Mouse (Mus musculus): ENCODE results near the gene Smg8. TPM values are rescaled to one million over a fixed set of nuclear protein-coding genes. Genes with fewer than 3 reads are reported as not detected.
"Not testable (repeated sequence)": the region's sequence is repeated elsewhere in the genome, so short reads cannot be mapped to it uniquely, and the experiment has no call there.

Smg8 gene
- polyA plus RNA-seq (2017; shearing (Covaris generic)): 1 to 10 TPM; 6.4 to 8.4 TPM

DNA sequence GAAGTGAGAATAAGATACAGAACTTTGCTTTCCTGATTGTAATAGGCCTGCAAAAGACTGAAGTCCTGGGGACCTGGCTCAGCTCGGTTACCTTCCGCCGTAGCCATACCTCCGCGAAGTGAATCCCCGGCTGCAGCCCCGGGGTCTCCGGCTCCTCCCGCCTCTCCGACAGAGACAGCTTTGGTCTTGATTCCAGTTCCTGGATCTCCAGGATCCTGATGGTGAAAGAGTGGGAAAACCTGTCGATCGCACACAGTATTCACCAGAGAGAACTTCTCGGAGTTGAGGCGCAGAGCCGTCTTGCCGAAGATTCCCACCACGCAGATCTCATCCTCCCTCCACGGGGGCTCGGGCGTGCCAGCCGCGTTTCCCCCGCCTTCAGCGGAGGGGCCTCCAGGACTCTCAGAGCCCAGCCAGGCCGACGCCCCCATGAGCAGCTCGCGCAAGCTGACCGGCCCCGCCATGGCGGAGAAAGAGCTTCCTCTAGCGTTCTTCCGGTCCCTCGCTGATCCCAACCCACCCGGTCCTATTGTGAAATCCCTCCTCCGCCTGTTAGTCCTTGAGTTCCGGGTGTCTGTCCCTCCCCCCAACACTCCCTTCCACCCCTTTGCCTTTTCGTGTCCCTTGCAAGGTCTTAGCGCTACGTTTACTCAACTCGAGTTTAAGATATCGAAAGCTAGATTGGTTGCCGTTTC is at the start of gene Smg8:
Gene Smg8, minus strand, starts transcription at position 485 of the 695 bp plus-strand sequence.
- peak; percentile 98 for ATAC-seq

DNA sequence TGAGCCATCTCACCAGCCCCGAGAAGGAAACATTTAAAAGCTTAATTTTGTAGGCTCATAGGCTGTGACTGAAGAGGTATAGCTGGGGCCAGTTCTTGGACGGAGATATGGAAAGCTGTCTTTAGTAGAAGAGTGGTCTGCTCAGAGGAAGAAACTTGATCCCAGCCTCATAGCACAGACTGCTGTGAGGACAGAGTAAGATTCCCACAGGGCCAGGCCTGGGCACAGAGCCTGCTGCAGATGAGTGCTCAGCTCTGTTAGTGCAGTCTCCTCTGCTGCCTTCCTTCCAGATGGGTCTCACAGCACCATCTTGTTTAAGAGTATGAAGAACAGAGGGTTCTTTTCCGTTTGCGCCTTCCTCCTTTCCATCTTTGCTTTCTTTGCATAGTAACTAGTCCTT is 49.7 kb upstream of the Smg8 start:
- no peak for ATAC-seq

DNA sequence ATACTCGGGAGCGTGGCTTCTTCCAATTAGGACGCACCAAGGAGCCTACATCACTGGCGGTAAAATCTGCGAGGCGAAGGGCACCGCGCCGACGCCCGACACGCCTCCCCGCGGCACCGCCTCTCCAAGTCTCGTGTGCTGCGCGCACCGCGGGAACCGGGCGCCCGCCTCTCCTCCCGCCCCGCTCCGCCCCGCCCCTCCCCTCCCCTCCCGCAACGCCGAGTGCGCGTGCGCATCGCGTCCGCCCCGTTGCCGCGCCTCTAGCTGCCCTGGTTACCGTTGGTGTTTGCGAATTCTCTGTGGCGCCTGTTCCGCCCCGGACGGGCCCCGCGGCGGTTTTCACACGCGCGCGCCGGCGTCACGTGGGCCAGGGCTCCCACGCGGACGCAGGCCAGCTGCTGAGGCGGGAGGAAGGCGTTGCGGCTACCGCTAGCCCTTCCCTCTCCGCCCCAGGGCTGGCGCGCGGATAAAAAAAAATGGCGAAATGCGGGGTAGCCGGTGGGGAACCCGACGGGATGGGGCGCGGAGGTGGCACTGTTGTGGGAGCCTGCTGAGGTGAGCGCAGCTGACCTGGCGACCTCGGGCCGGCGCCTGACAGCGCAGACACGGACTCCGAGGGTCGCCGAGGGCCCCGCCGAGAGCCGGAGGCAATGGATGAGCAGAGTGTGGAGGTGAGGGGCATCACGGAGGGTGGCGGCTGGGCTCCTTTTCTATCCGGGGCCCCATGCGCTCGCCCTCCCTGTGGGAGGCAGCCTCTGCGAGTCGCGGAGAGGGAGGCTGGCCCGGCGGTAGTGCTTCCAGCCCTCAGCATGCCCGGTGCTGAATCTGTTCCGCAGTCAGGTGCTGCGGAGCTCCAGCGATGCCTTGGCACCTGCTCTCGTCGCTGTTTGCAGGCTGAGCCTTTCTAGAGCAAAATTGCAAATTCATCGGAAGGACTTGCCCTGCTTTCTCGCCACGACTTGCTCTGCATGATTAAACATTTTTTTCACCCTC is 40.5 kb upstream of the Smg8 start, which contains the start of gene Trim37:
Gene Trim37, plus strand, starts transcription at position 254 of the 993 bp plus-strand sequence.
- peak; percentile 88 for ATAC-seq

DNA sequence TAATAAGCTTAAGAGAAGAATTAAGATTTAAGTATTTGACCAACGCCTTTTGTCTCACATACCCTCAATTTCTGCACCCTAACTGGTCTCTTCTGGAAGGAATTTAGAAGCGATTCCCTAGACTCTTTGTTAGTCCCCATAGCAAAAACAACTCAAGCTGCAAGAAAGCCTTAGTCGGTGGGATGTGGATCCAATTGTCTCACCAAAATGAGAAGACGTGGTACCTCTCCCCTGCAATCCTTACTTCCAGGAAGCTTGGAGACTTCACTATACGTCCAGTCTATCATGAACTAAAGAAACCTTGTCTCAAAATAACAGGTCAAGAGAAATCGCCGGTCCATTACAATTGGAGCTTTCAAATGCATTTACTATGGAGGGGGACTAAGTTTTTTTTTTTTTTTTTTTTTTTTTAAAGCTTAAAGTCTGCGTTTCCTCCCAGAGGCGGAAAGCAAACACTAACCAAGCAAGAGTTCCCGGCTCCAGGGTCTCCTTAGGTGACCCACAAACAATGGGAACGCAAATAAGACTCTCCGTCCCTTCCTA is 39.8 kb upstream of the Smg8 start:
- ATAC-seq: peak; percentile 13

DNA sequence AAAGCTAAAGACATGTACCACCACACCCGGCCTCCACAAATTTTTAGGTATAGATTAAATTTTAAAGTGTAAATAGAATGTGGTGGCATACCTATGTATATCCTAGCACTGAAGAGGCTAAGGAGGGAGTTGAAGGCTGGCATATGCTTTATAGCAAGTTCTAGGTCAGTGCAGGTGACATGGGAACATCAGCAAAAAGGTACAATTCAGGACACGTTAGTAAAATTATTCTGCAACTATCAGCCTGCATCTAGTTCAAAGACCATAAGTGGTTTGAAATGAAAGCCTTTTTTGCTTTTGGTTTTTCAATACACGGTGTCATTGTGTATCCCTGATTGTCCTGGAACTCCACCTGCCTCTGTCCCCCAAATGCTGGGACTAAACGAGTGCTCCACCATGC is 39.0 kb upstream of the Smg8 start:
- ATAC-seq: no peak

DNA sequence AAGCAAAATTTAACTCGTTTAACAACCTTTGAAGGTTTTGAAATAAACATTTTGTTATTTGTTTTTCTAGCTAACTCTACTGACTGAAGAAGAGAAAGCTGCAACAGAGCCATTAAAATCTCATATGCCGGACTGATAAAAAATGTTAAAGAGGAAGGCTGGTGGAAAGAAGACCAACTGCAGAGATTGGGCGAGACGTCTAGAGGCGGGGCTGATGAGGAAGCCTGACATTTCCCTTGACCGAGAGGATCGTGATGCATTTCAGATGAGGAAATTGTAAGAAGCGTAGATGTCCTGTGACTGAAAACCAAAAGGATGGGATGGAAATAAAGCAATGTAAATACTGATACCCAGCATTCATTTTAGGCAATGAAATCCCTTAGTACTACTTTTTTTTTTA is 35.3 kb upstream of the Smg8 start:
- ATAC-seq: no peak

DNA sequence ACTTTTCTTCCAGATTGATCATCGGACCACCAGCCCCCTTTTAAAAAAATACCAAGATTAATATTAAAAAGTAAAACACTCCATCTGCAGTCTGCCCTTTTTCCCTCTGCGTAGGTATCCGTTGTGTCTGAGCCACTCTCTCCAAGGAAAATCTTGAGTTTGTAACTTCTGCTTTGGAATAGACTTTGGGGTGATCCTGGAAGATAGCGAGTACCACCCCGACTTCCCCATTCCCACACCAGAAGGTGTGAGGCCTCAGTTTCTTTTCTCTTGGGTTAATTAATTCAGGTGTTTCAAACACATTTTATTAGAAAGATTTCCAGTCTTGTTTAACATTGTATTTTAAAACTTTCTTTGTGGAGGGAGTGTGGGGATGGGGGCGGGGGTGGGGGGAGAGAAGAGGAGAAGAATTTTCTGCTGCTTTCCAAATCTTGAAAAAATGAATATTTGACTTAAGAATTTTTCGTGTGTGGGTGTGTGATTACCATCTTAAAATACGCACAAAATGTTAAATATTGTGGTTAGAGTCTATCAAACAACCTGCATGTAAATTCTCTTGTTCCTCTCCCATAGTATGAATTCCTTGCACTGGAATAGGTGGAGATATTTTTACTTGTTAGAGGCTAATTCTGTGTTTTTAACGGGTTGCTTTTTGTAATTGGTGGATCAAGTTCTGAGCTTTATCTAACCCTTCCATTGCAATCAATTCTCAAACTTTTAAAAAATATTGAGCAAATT is 23.8 kb upstream of the Smg8 start:
- ATAC-seq: no peak

DNA sequence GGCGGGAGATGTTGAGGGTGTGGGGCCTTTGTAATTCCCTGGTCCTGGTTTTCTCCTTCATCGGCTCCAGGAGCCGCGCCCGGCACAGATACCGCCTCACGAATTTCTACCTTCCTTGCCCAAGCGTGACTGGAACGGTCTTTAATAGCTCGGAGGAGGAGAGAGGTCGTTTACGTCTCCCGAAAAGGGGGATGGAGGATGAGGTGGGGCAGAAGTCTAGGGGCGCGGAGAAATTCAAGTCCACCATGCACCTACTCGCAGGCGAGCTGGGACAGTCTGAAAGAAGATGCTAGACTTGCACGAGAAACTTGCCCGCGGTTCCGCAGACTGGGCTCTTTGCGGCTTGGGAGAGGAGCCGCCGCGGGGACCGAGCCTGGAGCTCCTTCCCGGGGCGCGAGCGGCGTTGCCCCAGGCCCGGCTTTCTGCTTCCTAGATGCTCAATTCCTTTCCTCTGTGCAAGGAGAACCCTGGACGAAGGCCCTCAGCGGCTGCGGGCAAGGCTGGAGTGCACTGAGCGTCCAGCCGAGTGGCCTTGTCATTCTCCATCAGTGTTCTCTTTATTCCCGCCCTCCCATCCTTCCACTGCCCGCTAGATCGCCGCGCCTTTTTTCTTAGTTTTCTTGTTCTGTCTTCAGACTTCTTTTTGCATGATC is 23.1 kb upstream of the Smg8 start:
- ATAC-seq: no peak

DNA sequence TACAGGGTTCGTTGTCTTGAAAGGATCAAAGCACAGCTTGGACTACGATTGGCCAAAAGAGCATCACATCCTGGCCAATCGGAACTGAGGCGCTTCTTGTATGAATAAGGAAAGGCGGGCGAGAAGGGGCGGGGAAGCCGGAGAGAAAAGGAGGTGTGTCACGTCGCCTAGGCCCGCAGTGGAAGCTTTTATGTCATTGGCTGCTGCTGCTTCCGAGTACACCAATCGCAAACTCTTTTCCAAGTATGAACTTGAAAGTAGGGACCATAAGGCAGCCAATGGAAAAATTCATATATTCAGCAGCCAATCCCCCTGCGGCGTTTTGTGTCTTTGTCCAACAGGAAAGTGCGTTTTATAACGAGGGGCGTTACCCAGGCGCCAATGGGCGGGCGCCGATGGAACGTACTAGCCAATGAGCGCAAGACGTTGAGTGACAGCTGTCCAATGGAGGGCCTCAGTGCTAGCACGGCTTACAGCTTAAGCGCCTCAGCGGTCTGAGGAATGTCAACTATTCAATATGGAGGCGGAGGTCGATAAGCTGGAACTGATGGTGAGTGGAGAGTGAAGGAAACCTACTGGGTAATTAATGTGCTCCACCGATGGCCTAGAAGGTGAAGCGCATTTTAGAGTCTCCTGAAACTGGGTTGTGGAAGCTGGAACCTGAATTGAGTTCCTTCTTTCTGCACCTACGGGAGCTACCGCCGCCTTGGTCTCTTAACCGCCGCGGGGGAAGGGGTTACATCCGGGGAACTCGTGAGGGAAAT is 22.4 kb upstream of the Smg8 start, which contains the start of gene Ska2:
Gene Ska2, plus strand, starts transcription at position 480 of the 764 bp plus-strand sequence.
- ATAC-seq: peak; percentile 90

DNA sequence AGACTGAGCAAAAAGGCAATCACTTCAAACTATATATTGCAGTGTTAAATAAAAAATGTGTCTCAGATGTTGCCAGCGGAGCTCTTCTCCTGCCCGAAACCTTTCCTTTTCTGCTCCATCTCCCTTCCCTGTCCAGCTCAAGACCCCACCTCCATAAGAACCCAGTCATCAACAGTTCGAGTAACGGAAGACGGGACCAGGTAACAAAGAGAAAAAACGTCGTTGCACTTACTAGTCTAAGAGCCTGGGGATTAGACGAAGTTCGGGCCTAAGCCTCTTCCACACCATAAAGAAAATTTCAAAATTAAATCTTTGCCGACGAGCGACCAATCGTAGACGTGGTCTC is 21.8 kb upstream of the Smg8 start, which contains the start of gene Prr11:
Gene Prr11, minus strand, starts transcription at position 300 of the 346 bp plus-strand sequence.
- no peak for ATAC-seq

DNA sequence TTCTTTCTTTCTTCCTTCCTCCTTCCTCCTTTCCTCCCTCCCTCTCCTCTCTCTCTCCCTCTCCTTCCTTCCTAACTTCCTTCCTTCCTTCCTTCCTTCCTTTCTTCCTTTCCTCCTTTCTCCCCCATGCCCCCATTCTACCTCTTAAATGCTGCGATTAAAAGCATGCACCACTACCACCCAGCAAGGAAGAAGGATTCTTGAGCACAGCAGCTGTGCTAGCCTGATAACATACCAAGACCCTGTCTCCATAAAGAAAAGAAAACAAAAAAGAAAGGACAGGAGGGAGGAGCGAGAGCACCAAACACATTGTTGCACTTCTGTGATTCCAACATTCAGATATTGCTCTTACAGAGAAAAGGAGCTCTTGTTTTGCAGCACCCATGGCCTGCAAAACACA is 568 bp upstream of the Smg8 start:
- ATAC-seq: no peak

DNA sequence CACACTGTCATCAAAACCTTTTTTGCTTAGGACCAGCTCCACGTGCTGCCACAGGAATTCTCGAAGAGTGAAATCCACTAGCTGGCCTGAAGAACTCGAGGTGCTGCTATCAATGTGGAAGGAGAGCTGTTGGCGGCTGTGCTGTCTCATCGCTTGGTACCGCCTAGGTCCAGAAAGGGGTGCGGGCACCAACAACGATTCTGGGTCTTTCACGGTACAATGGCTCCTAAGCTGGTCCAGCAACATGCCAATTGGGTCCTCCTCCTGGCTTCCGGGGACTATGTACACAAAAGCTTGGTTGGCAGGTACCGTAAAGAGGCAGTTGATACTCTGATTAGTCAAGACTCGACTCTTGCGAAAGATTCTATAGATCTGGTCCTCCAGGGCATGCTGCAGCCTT is 1.1 kb downstream of the Smg8 start:
- ATAC-seq: no peak

DNA sequence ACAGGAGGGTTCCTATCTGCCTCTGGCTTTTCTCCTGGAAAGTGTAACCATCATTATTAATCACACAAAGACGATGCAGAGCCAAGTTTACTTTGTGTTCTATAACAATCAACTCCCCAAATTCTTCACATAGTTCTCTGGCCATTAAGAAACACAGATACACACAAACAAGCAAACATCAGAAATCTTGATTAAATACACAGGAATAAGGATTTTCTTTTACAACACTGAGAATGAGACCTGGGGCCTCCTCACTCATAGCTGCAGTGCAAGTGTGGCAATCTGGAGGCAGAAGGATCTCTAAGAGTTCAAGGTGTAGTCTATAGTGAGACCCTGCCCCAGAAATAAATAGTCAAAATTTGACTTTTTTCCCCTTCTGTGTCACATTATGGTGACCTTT is 2.9 kb downstream of the Smg8 start:
- no peak for ATAC-seq

DNA sequence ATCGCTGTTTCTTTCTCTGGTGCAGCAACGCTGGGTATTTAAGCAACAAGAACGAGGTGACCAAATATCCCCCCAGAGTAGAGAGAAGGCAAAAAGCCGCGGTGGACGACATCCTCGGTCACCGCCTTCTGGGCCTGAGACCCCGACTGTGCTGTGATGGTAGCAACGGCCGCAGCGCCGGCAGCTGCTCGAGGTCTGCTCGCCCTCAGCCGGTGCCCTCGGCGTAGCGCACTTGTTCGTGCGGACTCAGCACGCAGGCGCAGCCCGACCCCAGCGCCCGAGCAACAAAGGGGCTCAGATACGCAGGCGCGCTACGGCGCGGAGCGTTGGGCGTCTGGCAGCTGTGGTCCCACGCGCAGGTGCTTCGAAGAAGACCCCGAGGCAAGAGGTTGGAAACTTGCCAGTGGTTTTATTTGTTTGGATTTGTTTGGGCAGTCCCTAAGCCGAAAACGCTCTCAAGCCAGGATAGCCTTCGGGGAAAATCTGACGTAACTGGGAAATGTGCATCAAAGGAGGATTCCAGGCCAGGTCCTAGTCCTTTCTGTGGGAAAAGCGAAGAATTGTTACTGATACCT is 12.6 kb downstream of the Smg8 start, which contains the start of gene Gdpd1:
Gene Gdpd1, minus strand, starts transcription at position 197 of the 575 bp plus-strand sequence.
- peak; percentile 74 for ATAC-seq

DNA sequence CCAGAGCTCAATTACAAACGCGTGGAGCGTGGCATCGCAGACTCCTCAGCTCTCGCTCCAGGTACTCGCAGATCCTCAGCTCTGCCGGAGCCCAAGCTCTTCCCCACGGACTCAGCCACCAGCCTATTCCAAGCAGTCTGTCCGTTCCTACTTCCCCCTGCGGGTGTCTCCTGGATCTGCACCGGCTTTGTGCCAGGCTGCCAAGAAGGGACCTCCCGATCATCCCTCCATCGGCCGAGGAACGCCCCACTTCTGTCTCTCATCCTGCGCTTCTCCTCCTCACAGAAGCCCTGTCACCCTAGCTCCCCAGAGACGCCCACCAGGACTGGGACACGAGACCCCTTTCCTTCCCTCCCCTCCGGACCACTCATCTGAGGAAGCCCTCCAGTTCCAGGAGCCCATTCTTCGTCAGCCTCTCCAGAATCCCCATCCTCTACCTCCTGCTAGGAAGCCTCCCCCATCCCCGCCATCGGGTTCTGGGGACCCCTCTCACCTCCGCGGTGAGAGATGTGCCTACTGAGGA is 13.2 kb downstream of the Smg8 start:
- no peak for ATAC-seq

DNA sequence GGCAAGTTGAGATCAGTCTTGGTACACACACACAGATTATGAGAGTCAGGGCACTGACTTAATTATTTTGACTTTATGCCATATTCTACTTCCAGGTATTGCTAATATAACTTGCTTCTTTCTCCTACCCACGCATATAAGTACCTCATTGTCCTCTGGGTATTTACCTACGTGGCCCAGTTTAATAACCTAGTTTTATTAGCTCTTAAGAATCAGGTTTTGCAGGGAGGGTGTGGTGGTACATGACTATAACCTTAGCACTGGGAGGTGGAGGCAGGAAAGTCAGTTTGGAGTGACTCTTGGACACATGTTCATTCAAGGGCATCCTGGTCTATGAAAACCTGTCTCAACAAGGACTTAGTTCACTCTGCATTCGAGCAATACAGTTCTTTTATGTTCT is 24.5 kb downstream of the Smg8 start:
- ATAC-seq: no peak

DNA sequence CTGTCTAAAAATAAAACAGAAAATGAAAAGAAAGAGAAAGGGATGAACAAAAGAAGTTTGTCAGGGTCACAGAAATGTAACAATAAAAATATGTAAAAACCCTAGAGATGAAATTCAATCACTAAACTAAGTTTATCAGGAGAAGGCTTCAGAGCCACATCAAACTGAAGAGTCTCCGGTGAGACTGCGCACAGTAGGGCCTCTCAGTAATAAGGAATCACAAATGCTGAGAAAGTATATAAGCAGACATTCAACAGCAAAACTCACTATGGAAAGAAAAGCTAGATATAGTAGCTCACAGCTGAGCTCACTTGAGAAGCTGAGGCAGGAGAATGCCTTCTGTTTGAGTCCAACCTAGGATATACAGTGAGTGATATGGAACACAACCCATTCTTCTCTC is 26.2 kb downstream of the Smg8 start:
- no peak for ATAC-seq

DNA sequence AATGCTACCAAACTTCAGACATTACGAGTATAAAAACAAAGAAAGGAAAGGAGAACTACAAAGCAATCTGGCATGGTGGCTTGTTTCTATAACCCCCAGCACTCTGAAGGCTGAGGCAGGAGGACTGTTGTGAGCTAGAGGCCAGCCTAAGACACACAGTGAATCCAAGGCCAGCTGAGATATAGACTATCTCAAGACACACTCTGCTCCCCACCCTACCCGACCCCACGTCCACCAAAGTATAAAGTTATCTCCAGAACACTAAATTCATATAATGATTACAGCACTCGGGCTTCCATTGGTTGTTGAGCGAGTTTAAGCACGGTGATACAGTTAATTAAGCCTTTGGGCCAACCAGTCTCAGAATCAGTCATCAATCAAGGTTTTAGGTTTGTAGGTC is 30.3 kb downstream of the Smg8 start:
- ATAC-seq: no peak

DNA sequence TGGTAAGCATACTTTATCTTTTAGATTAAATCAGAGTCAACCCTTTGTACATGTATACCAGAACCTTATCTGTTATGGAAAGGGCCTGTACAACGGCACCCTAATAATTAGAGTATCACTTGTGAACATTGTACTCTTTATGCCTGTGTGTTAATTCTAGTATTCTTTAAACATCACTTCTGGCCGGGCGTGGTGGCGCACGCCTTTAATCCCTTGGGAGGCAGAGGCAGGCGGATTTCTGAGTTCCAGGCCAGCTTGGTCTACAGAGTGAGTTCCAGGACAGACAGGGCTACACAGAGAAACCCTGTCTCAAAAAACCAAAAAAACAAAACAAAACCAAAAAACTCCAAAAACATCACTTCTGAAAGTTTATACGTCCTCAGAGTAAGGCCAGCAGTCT is 37.7 kb downstream of the Smg8 start:
- not testable (repeated sequence) for ATAC-seq

DNA sequence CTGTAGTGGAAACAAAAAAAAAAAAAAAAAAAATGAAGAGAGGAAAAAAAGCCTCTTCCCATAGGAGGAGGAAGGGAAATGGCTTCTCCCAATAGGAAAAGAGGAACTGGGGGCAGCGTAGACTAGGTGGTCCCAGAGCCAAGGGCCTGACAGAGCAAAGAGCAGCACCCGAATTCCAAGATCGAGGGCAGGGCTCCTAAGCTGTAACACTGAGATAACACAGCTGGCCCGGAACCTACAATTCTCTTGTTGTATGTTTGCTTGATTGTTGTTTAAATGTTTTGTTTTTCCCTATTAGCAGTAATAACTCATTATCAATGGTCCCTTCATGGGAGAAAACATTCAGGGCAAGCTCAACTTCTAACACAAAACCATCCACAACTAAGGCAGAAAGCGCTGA is 39.6 kb downstream of the Smg8 start:
- no peak for ATAC-seq

DNA sequence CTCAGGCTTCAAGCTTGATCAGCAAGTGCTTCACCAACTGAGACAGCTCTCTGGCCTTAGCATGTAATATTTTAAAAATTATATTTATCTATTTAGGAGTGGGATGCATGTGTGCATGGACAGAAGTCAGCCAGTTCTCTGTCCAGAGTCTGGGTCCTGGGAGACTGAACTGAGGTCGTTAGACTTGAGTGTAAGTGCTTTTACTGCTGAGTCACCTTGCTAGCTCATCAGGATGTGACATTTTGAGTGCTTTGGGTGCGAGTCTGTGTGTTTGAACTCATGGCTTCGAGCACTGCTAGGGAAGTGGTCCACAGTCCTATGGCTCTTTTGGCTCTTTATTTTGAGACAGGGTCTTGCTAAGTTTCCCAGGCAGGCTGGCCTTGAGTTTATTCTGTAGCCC is 43.5 kb downstream of the Smg8 start:
- no peak for ATAC-seq

All from CD4-positive, CD25-positive, alpha-beta regulatory T cell, adult 4 months (primary cell).